Mouse (Mus musculus): ENCODE data around the gene Harbi1. TPM values are rescaled to one million over a fixed set of nuclear protein-coding genes. Genes with fewer than 3 reads are reported as not detected.

Gene Harbi1
- polyA plus RNA-seq, 1 experiment from 2014 or later: 11.4 TPM

GRCm38 (mm10) chr2:91744686-91745085 lies 34.0 kb downstream of the Harbi1 start:
- ChIA-PET CTCF (no interaction called here), POLR2A (interaction anchor here (0.6 kb wide), 1 partner anchor 1247 kb away, joined by 3 read pairs; no protein-coding TSS in a partner anchor)
- ATAC-seq (no peak), DNase-seq (ENCODE audit: low read depth, low spot score) (no peak)
- no peaks in the 10 kb centered on the region for H3K27me3 ChIP-seq
- in situ Hi-C loops (cut with MboI; ENCODE audit: low pct_unique_long_range_greater_than_20kb): no loop called here
- TF ChIP-seq CTCF (IDR thresholded peaks at IDR 0.05): no peak

- no peak for ATAC-seq
- no peaks in the 10 kb centered on the region for H3K27me3 ChIP-seq
- CTCF ChIA-PET: no interaction called here
- no peak for DNase-seq (ENCODE audit: low read depth, low spot score)
- POLR2A ChIA-PET: interaction anchor here (0.7 kb wide), 1 partner anchor 782 kb away, joined by 4 read pairs; no protein-coding TSS in a partner anchor
- no peak for TF ChIP-seq CTCF (IDR thresholded peaks at IDR 0.05)
- in situ Hi-C loops (cut with MboI; ENCODE audit: low pct_unique_long_range_greater_than_20kb): no loop called here
Observed at GRCm38 (mm10) chr2:91749811-91750261, 39.2 kb downstream of the Harbi1 start.

Other genes with a start within 250 kb of the Harbi1 start
- gene Ckap5, start 184.1 kb upstream of the Harbi1 start, polyA plus RNA-seq (2021): 58.1 TPM
- not detected for gene F2, start 74.4 kb upstream of the Harbi1 start, polyA plus RNA-seq (2021)
- 15.2 TPM for gene Zfp408, start 61.1 kb upstream of the Harbi1 start, polyA plus RNA-seq (2021)
- 80.1 TPM for gene Arhgap1, start 61.0 kb upstream of the Harbi1 start, polyA plus RNA-seq (2021)
- 25.3 TPM for gene Atg13, start 276 bp upstream of the Harbi1 start, polyA plus RNA-seq (2021)
- gene Ambra1, start 19.3 kb downstream of the Harbi1 start, polyA plus RNA-seq (2021): 27.5 TPM
- gene Chrm4, start 216.4 kb downstream of the Harbi1 start, polyA plus RNA-seq (2021): not detected
- gene Mdk, start 221.4 kb downstream of the Harbi1 start, polyA plus RNA-seq (2021): 0.13 TPM
- gene Gm9821, start 234.9 kb downstream of the Harbi1 start, polyA plus RNA-seq (2021): 0.69 TPM